9 mouse cellular contexts compared by ENCODE assay signal in the genomic region with DNA sequence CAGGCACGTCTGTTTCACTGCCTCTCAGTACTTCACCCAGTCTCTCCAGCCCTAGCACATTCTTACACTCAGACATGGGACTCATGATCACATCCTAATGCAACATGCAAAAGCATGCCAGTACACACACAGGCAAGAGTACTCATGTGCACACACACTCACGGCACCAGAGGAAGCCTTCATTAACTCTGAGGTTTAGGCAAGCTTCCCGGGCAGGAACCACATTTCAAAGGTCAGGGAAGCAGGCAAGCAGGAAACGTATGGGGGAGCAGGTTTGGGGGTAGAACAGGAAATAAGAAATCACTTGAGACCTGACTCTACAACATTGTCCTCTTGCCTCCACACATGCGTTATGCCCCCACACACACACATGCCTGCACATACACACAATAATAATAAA. TPM values are rescaled to one million over a fixed set of nuclear protein-coding genes. Genes with fewer than 3 reads are reported as not detected.
A peak's percentile ranks its signal among the peaks of the same experiment; 100 is the strongest.
DNase-seq lines count a peak whose midpoint lies in the region; ATAC-seq and TF ChIP-seq lines count a peak whose summit lies in the region.
"Had no signal": no experiment of that assay in that cellular context is flagged by ENCODE, and none has a peak within 500 bp of the region (broad histone marks: within the 10 kb centered on the region; RNA-seq: fewer than 3 reads in every experiment).

No protein-coding gene starts in this region.

- no peak for TF ChIP-seq CTCF in liver, adult 2 months (IDR thresholded peaks at IDR 0.05; ENCODE audit: low read depth, low read length)

- no peak overlapping the region for H3K4me3 ChIP-seq in liver, adult 2 months (ENCODE audit: insufficient read depth, low read depth, low read length)
- no peak overlapping the region for H3K4me3 ChIP-seq in stomach, embryonic 16.5 days (replicated peaks; ENCODE audit: low read length)
- H3K4me3 ChIP-seq in hindbrain, embryonic 14.5 days (replicated peaks; ENCODE audit: low read length) = no peak overlapping the region

- ATAC-seq in stomach, embryonic 16.5 days (ENCODE audit: insufficient read depth, low FRiP score) = no peak
- no peak for ATAC-seq in erythroid progenitor cell, adult 5-6 weeks (replicated peaks; ENCODE audit: low FRiP score, poor library complexity, severe bottlenecking)
- no peak for ATAC-seq in hindbrain, embryonic 14.5 days (ENCODE audit: low FRiP score)
- ATAC-seq: Patski had no signal

- DNase-seq in liver, adult 2 months (ENCODE audit: extremely low read depth, low read depth, low spot score) = peak; percentile 66
- no peak for DNase-seq in liver
- peak; percentile 40 for DNase-seq in forelimb bud, embryonic 11.5 days (ENCODE audit: low read depth, low spot score)
- peak; percentile 65 to 75 for DNase-seq in kidney, postnatal 4 days
- DNase-seq in frontal cortex, postnatal 10 days (ENCODE audit: low spot score in 2 of 2) = no peak
- DNase-seq in hindbrain, embryonic 14.5 days (ENCODE audit: low spot score) = no peak

- no peaks in the 10 kb centered on the region for H3K36me3 ChIP-seq in liver, adult 2 months (ENCODE audit: control insufficient read depth, insufficient read depth, low read length)
- no peaks in the 10 kb centered on the region for H3K36me3 ChIP-seq in stomach, embryonic 16.5 days (ENCODE audit: control insufficient read depth, insufficient read depth, low read length)
- H3K36me3 ChIP-seq in hindbrain, embryonic 14.5 days (replicated peaks; ENCODE audit: control insufficient read depth, insufficient read depth) = no peaks in the 10 kb centered on the region

- no peak overlapping the region; the same call in 1 of the 2 replicates for H3K27ac ChIP-seq in liver, adult 2 months (replicated peaks; ENCODE audit: insufficient read depth, low read depth, low read length)
- H3K27ac ChIP-seq in stomach, embryonic 16.5 days (ENCODE audit: low read length) = peak overlapping the region; percentile 54; the same call in 1 of the 2 replicates
- no peak overlapping the region for H3K27ac ChIP-seq in hindbrain, embryonic 14.5 days

- peaks cover 33% of the 10 kb centered on the region for H3K4me1 ChIP-seq in liver, adult 2 months (ENCODE audit: control insufficient read depth, insufficient read depth, low read length)
- peaks cover 49% of the 10 kb centered on the region for H3K4me1 ChIP-seq in stomach, embryonic 16.5 days (ENCODE audit: control insufficient read depth, insufficient read depth, low read length)
- no peaks in the 10 kb centered on the region for H3K4me1 ChIP-seq in hindbrain, embryonic 14.5 days (replicated peaks; ENCODE audit: control insufficient read depth, insufficient read depth, low read length)

- WGBS in liver, adult 2 months = 10% methylated on average over 5 of the region's 5 CpGs
- 32% methylated on average over 5 of the region's 5 CpGs for WGBS in stomach, embryonic 16.5 days
- 71% methylated on average over 5 of the region's 5 CpGs for whole genome bisulfite sequencing in hindbrain, embryonic 14.5 days

- TF ChIP-seq POLR2A in liver, adult 2 months (IDR thresholded peaks at IDR 0.05; ENCODE audit: extremely low read depth, insufficient read depth, low read length) = no peak

- H3K9me3 ChIP-seq in stomach, embryonic 16.5 days (replicated peaks; ENCODE audit: control insufficient read depth, low read length) = no peaks in the 10 kb centered on the region
- no peaks in the 10 kb centered on the region for H3K9me3 ChIP-seq in hindbrain, embryonic 14.5 days (ENCODE audit: control insufficient read depth, low read length)

- H3K9ac ChIP-seq in liver, adult 2 months (ENCODE audit: low read depth, low read length) = no peak overlapping the region
- H3K9ac ChIP-seq in stomach, embryonic 16.5 days (ENCODE audit: low read length) = peak overlapping the region; percentile 2; the same call in 1 of the 2 replicates
- H3K9ac ChIP-seq in hindbrain, embryonic 14.5 days = no peak overlapping the region

- H3K27me3 ChIP-seq in liver, adult 2 months (ENCODE audit: control insufficient read depth, insufficient read depth, low read length) = no peaks in the 10 kb centered on the region
- no peaks in the 10 kb centered on the region for H3K27me3 ChIP-seq in stomach, embryonic 16.5 days (ENCODE audit: control insufficient read depth, insufficient read depth, low read length)
- no peaks in the 10 kb centered on the region for H3K27me3 ChIP-seq in hindbrain, embryonic 14.5 days (ENCODE audit: control insufficient read depth, insufficient read depth, low read length)
- H3K27me3 ChIP-seq: Patski had no signal

- no peak overlapping the region for H3K4me2 ChIP-seq in stomach, embryonic 16.5 days (ENCODE audit: low read depth, low read length)
- H3K4me2 ChIP-seq in hindbrain, embryonic 14.5 days (replicated peaks) = no peak overlapping the region

- H3K79me2 ChIP-seq in liver, adult 2 months (ENCODE audit: control insufficient read depth, insufficient read depth, low read length) = peaks cover 50% of the 10 kb centered on the region

RNA-seq across cellular contexts. Expression of a gene that starts 20.9 kb away (rescaled TPM):
- total RNA-seq in liver, adult 2 months (2014; rRNA removed) = 14.1 and 23.2 TPM in 2 replicates
- 32.6 and 42.4 TPM in 2 replicates for polyA plus RNA-seq in liver, adult 2 months (2012; rRNA removed)
- 5.0 and 5.5 TPM in 2 replicates for polyA plus RNA-seq in stomach, embryonic 16.5 days (2015; fragmentation: Nextera tagmentation; extraction: Ambion mirVana)
- total RNA-seq in erythroid progenitor cell, adult 5-6 weeks (2015; ENCODE audit: low replicate concordance) = 0.42 and 5.0 TPM in 2 replicates
- total RNA-seq in erythroid progenitor cell, adult 5-6 weeks (2017; ENCODE audit: low replicate concordance) = 1.8 and 1.9 TPM in 2 replicates
- 1.4 and 1.8 TPM in 2 replicates for polyA plus RNA-seq in hindbrain, embryonic 14.5 days (2014; fragmentation: Nextera tagmentation; extraction: Ambion mirVana)

RNA-seq across cellular contexts. Expression of a gene that starts 42.6 kb away (rescaled TPM):
- 10.6 and 20.1 TPM in 2 replicates for total RNA-seq in liver, adult 2 months (2014; rRNA removed)
- polyA plus RNA-seq in liver, adult 2 months (2012; rRNA removed) = 18.4 and 26.9 TPM in 2 replicates
- polyA plus RNA-seq in stomach, embryonic 16.5 days (2015; fragmentation: Nextera tagmentation; extraction: Ambion mirVana) = 37.1 and 39.9 TPM in 2 replicates
- 5.0 and 8.4 TPM in 2 replicates for total RNA-seq in erythroid progenitor cell, adult 5-6 weeks (2015; ENCODE audit: low replicate concordance)
- 3.1 and 3.2 TPM in 2 replicates for total RNA-seq in erythroid progenitor cell, adult 5-6 weeks (2017; ENCODE audit: low replicate concordance)
- polyA plus RNA-seq in hindbrain, embryonic 14.5 days (2014; fragmentation: Nextera tagmentation; extraction: Ambion mirVana) = 34.0 and 38.1 TPM in 2 replicates

Comparison
In these comparisons a context has a peak if more than half of its experiments do, and no peak if none do; other contexts are left out.
1. DNase-seq: peak in liver, adult 2 months (single experiment), forelimb bud, embryonic 11.5 days (single experiment) and kidney, postnatal 4 days (2 of 2); none in liver (single experiment), frontal cortex, postnatal 10 days (0 of 2) and hindbrain, embryonic 14.5 days (single experiment).